Mouse (Mus musculus) kidney, adult 2 months (tissue): ENCODE measurements around the gene Rnf185.

ENCODE experiments used
- CTCF ChIP-seq: fragments of 200-500 bp; conservative IDR thresholded peaks from 2 replicates; pipeline ENCODE4 v1.5.1; 2011; ENCODE audit warnings: low read depth, mild to moderate bottlenecking, control low read depth, low read length, moderate library complexity, mixed read lengths; ENCODE audit not compliant: insufficient read depth, insufficient read length
- POLR2A ChIP-seq: fragments of 200-500 bp; IDR thresholded peaks from one replicate; pipeline ENCODE4 v1.6.1; 2011; ENCODE audit warnings: low read depth, low read length, control low read depth

DNA sequence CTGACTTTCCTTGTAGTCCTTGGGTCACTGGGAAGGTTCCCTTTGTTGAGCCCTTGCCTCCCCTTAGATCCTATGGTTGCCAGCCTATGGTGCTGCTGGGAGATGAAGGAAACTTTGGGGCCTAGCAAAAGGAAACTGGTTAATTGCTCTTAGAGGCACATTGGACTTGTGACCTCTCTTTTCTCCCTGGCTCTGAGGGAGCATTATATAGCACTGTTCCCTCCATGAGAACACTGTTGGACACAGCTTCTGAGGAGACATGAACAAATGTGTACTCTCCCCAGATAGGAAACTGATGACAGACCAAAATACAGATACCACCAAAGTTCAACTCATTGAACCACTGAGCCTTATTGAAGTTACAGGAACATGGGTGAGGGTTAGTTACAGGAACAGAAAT lies 23.3 kb upstream of the Rnf185 start:
- TF ChIP-seq POLR2A (no peak), CTCF (no peak)
